Mouse (Mus musculus) heart, postnatal 10 days (tissue): Measurements from ENCODE around the gene Ppp2ca. TPM values are rescaled to one million over a fixed set of nuclear protein-coding genes. Genes with fewer than 3 reads are reported as not detected.

ENCODE experiments used
- DNase-seq, 2 experiments: peaks; one replicate each; pipeline ENCODE4 v3.0.0; 2021
- intact Hi-C: fragments of 180-260 bp; cut with DNase I; formaldehyde crosslinking; loops from one replicate; pipeline ENCODE4 v1.15.1; 2025
- total RNA-seq, 2 experiments: library from RNA; stranded (reverse); gene quantifications; 2 replicates each; pipeline ENCODE4 v1.2.3; 2021

Ppp2ca gene
- total RNA-seq: 10 to 100 TPM; 74.3 to 75.9 TPM

GRCm38 (mm10) chr11:52098398-52098946 is at the start of gene Ppp2ca:
TSS of gene Ppp2ca (plus strand) at chr11:52098681.
- DNase-seq: peak; percentile 98 to 99
- intact Hi-C loops: loop anchor here (2.0 kb wide), 1 partner anchor 98 kb away; the partner anchor contains the start of gene Ube2b

GRCm38 (mm10) chr11:52053371-52053770 is 45.1 kb upstream of the Ppp2ca start:
- intact Hi-C loops: no loop called here
- peak in 1 of 2 experiments; percentile 44 for DNase-seq

GRCm38 (mm10) chr11:52054728-52055127 is 43.8 kb upstream of the Ppp2ca start:
- intact Hi-C loops: no loop called here
- no peak for DNase-seq

GRCm38 (mm10) chr11:52056198-52056597 is 42.3 kb upstream of the Ppp2ca start:
- DNase-seq: no peak
- intact Hi-C loops: no loop called here

- no peak for DNase-seq
- intact Hi-C loops: no loop called here
These were observed 39.5 kb upstream of the Ppp2ca start for GRCm38 (mm10) chr11:52059001-52059400.

- no peak for DNase-seq
- intact Hi-C loops: no loop called here
These were observed 38.2 kb upstream of the Ppp2ca start for GRCm38 (mm10) chr11:52060315-52060714.

GRCm38 (mm10) chr11:52062406-52062805 is 36.1 kb upstream of the Ppp2ca start:
- no peak for DNase-seq
- intact Hi-C loops: no loop called here

GRCm38 (mm10) chr11:52064398-52064797 is 34.1 kb upstream of the Ppp2ca start:
- intact Hi-C loops: no loop called here
- peak in 1 of 2 experiments; percentile 34 for DNase-seq

- intact Hi-C loops: no loop called here
- no peak for DNase-seq
These were observed 32.6 kb upstream of the Ppp2ca start for GRCm38 (mm10) chr11:52065841-52066240.

- intact Hi-C loops: no loop called here
- DNase-seq: no peak
These were observed 26.7 kb upstream of the Ppp2ca start for GRCm38 (mm10) chr11:52071768-52072167.

- DNase-seq: no peak
- intact Hi-C loops: no loop called here
These were observed 24.8 kb upstream of the Ppp2ca start for GRCm38 (mm10) chr11:52073528-52074170.

- intact Hi-C loops: no loop called here
- no peak for DNase-seq
These were observed 23.6 kb upstream of the Ppp2ca start for GRCm38 (mm10) chr11:52074626-52075470.

GRCm38 (mm10) chr11:52075794-52076633 is 22.5 kb upstream of the Ppp2ca start:
- intact Hi-C loops: no loop called here
- DNase-seq: no peak

GRCm38 (mm10) chr11:52076742-52077352 is 21.6 kb upstream of the Ppp2ca start:
- intact Hi-C loops: no loop called here
- no peak for DNase-seq

- intact Hi-C loops: no loop called here
- DNase-seq: peak; percentile 65 to 69
These were observed 20.5 kb upstream of the Ppp2ca start for GRCm38 (mm10) chr11:52077939-52078338.

- peak in 1 of 2 experiments; percentile 38 for DNase-seq
- intact Hi-C loops: no loop called here
These were observed 18.5 kb upstream of the Ppp2ca start for GRCm38 (mm10) chr11:52079978-52080377.

- intact Hi-C loops: no loop called here
These were observed 17.8 kb upstream of the Ppp2ca start for GRCm38 (mm10) chr11:52080656-52081055.

GRCm38 (mm10) chr11:52085857-52086203 is 12.7 kb upstream of the Ppp2ca start:
- DNase-seq: no peak
- intact Hi-C loops: no loop called here

More at GRCm38 (mm10) chr11:52080656-52081055, 17.8 kb upstream of the Ppp2ca start:
- no peak for DNase-seq

GRCm38 (mm10) chr11:52086204-52086864 is 12.1 kb upstream of the Ppp2ca start:
- peak in 1 of 2 experiments; percentile 48 for DNase-seq
- intact Hi-C loops: no loop called here

GRCm38 (mm10) chr11:52089291-52089690 is 9.2 kb upstream of the Ppp2ca start:
- intact Hi-C loops: no loop called here
- no peak for DNase-seq
